Mouse (Mus musculus) ES-E14 (cell line): ENCODE measurements around the gene Etfa.

Source experiments
- CHD2 ChIP-seq: IDR thresholded peaks from 2 replicates; pipeline ENCODE4 v1.6.1; 2014; ENCODE audit warnings: mild to moderate bottlenecking, low read depth, low read length, inconsistent platforms
- HCFC1 ChIP-seq: IDR thresholded peaks from 2 replicates; pipeline ENCODE4 v1.6.1; 2012; ENCODE audit warnings: low read length, inconsistent platforms, borderline replicate concordance; ENCODE audit not compliant: insufficient read depth
- ZC3H11A ChIP-seq: IDR thresholded peaks from 2 replicates; pipeline ENCODE4 v1.6.1; 2012; ENCODE audit warnings: low read depth, mild to moderate bottlenecking, inconsistent platforms, low read length, borderline replicate concordance
- ZNF384 ChIP-seq: IDR thresholded peaks from 2 replicates; pipeline ENCODE4 v1.6.1; 2012; ENCODE audit warnings: low read depth, low read length, inconsistent platforms

DNA sequence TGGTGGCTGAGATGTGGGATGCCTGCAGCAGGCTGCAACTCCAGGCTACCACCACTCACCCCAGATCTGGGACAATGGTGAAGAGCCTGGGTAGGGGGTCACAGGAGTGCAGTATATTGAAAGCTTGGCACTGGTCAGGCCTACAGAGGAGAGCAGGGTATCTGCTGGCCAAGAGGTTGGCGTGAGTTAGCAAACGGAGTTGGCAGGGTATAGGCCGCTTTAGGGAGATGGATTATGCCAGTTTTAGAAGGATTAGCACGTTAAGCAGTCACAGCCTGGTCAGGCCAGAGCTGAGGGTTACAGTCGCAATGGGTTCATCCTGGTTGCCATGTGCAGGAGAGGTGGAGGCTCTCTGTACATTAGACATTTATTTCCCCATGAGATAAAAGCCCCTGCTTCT, 78.2 kb downstream of the Etfa start:
- TF ChIP-seq ZNF384, result no peak
- no peak for TF ChIP-seq CHD2
- no peak for TF ChIP-seq ZC3H11A
- no peak for TF ChIP-seq HCFC1
